Mouse (Mus musculus) neural tube, embryonic 15.5 days (tissue): ENCODE data around the gene Gm3409. TPM values are rescaled to one million over a fixed set of nuclear protein-coding genes. Genes with fewer than 3 reads are reported as not detected.
"Not testable (repeated sequence)": the region's sequence is repeated elsewhere in the genome, so short reads cannot be mapped to it uniquely, and the experiment has no call there.

Experiments used
- ATAC-seq: fragments of 200-750 bp; cut with Nextera tagmentation; 2 replicates; pipeline ENCODE4 v1.8.0; 2017; ENCODE audit warnings: mild to moderate bottlenecking, moderate TSS enrichment, moderate library complexity; ENCODE audit not compliant: low FRiP score
- H3K27ac ChIP-seq: fragments of 300-500 bp; sonication (generic); replicated peaks from 2 replicates; pipeline ENCODE4 v1.5.1; 2015; ENCODE audit warnings: mild to moderate bottlenecking, inconsistent platforms
- H3K27me3 ChIP-seq: fragments of 300-500 bp; sonication (generic); replicated peaks from 2 replicates; pipeline ENCODE4 v1.6.1; 2015; ENCODE audit warnings: inconsistent platforms
- H3K36me3 ChIP-seq: fragments of 300-500 bp; sonication (generic); 2 replicates; pipeline ENCODE4 v1.6.1; 2015; ENCODE audit warnings: inconsistent platforms
- H3K4me1 ChIP-seq: fragments of 300-500 bp; sonication (generic); 2 replicates; pipeline ENCODE4 v1.6.1; 2015; ENCODE audit warnings: inconsistent platforms
- H3K4me2 ChIP-seq: fragments of 300-500 bp; sonication (generic); 2 replicates; pipeline ENCODE4 v1.6.1; 2015; ENCODE audit warnings: inconsistent platforms, mild to moderate bottlenecking, moderate library complexity
- H3K4me3 ChIP-seq: fragments of 300-500 bp; sonication (generic); replicated peaks from 2 replicates; pipeline ENCODE4 v1.5.1; 2015; ENCODE audit warnings: mild to moderate bottlenecking, inconsistent platforms
- H3K9ac ChIP-seq: fragments of 300-500 bp; sonication (generic); replicated peaks from 2 replicates; pipeline ENCODE4 v1.6.1; 2015; ENCODE audit warnings: mild to moderate bottlenecking, inconsistent platforms
- H3K9me3 ChIP-seq: fragments of 300-500 bp; sonication (generic); replicated peaks from 2 replicates; pipeline ENCODE4 v1.6.1; 2016; ENCODE audit warnings: inconsistent platforms
- WGBS: fragments of 180-500 bp; shearing (Covaris S2); methylation state at CpG from one replicate; pipeline ENCODE4 v1.1.7; 2015; ENCODE audit warnings: mixed read lengths; 5-methylcytosine and 5-hydroxymethylcytosine counted together
- polyA plus RNA-seq: library from polyadenylated mRNA; unstranded; fragments of >200 nt; fragmentation: Nextera tagmentation; extraction: Ambion mirVana; gene quantifications from 2 replicates; pipeline ENCODE4 v1.2.1, GENCODE M21; 2015

Gene Gm3409
- polyA plus RNA-seq, result not detected in 2 replicates

DNA sequence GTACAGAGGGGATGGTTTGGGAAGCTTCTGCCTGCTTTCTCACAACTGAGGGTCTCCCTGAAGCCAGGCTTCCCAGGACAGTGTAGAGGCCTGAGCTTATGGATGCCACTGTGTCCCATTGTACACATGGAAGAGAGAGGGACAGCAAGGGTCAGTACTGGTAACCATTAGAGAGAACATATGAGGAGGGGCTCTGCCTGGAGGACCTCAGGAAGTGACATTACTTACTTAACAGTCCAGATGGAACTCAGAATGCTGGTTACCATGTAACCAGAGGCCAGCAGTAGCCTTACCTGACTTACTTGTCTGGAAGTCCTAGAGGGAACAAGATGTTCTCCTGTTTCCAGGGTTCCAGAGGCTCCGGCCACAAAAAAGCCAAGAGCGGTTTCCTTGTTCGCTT lies at the start of gene Gm3409:
Gene Gm3409, plus strand, starts transcription at position 301 of the 400 bp plus-strand sequence.
- not testable (repeated sequence) for H3K4me1 ChIP-seq, ATAC-seq, H3K27ac ChIP-seq, H3K4me3 ChIP-seq, H3K9me3 ChIP-seq, H3K9ac ChIP-seq, H3K36me3 ChIP-seq, H3K27me3 ChIP-seq, H3K4me2 ChIP-seq
- no CpG with 5 or more reads among the region's 3 CpGs for WGBS

DNA sequence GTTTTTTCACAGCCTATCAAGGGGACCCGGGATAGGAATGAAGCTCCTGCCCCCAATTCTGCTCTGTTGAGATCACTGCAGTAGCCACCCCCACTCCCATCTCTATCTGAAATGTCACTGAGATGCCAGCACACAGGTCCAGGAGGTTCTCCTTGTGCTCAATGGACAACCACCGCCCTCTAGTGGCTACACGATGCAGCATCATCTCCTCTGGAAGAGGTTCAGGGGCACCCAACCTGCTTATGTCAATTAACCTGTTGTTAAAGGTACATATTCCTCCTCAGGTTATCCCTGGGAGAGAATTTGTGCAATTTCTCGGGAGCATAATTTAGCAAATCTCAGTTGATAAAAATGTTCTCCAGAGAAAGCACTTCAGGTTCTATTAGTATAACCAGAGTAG lies 48.5 kb upstream of the Gm3409 start:
- WGBS, result 10% methylated on average over 3 of the region's 4 CpGs
- H3K4me1 ChIP-seq, H3K27ac ChIP-seq, H3K27me3 ChIP-seq, H3K9me3 ChIP-seq, ATAC-seq, H3K4me3 ChIP-seq, H3K4me2 ChIP-seq, H3K36me3 ChIP-seq, H3K9ac ChIP-seq: not testable (repeated sequence)

DNA sequence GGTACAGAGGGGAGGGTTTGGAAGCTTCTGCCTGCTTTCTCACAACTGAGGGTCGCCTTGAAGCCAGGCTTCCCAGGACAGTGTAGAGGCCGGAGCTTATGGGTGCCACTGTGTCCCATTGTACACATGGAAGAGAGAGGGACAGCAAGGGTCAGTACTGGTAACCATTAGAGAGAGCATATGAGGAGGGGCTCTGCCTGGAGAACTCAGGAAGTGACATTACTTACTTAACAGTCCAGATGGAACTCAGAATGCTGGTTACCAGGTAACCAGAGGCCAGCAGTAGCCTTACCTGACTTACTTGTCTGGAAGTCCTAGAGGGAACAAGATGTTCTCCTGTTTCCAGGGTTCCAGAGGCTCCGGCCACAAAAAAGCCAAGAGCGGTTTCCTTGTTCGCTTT lies 46.4 kb upstream of the Gm3409 start, which contains the start of gene Gm6370:
Gene Gm6370, plus strand, starts transcription at position 301 of the 400 bp plus-strand sequence.
- H3K9me3 ChIP-seq, H3K27me3 ChIP-seq, H3K36me3 ChIP-seq, H3K27ac ChIP-seq, H3K4me2 ChIP-seq, H3K4me1 ChIP-seq, ATAC-seq, H3K9ac ChIP-seq, H3K4me3 ChIP-seq: not testable (repeated sequence)
- WGBS, result no CpG with 5 or more reads among the region's 5 CpGs

DNA sequence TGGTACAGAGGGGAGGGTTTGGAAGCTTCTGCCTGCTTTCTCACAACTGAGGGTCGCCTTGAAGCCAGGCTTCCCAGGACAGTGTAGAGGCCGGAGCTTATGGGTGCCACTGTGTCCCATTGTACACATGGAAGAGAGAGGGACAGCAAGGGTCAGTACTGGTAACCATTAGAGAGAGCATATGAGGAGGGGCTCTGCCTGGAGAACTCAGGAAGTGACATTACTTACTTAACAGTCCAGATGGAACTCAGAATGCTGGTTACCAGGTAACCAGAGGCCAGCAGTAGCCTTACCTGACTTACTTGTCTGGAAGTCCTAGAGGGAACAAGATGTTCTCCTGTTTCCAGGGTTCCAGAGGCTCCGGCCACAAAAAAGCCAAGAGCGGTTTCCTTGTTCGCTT lies 35.3 kb upstream of the Gm3409 start, which contains the start of gene 4930449I24Rik:
Gene 4930449I24Rik, plus strand, starts transcription at position 301 of the 400 bp plus-strand sequence.
- H3K9ac ChIP-seq, H3K27me3 ChIP-seq, H3K4me3 ChIP-seq, ATAC-seq, H3K36me3 ChIP-seq, H3K4me2 ChIP-seq, H3K27ac ChIP-seq, H3K9me3 ChIP-seq, H3K4me1 ChIP-seq: not testable (repeated sequence)
- WGBS, result no CpG with 5 or more reads among the region's 5 CpGs

DNA sequence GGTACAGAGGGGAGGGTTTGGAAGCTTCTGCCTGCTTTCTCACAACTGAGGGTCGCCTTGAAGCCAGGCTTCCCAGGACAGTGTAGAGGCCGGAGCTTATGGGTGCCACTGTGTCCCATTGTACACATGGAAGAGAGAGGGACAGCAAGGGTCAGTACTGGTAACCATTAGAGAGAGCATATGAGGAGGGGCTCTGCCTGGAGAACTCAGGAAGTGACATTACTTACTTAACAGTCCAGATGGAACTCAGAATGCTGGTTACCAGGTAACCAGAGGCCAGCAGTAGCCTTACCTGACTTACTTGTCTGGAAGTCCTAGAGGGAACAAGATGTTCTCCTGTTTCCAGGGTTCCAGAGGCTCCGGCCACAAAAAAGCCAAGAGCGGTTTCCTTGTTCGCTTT lies 23.6 kb upstream of the Gm3409 start, which contains the start of gene Gm3402:
Gene Gm3402, plus strand, starts transcription at position 301 of the 400 bp plus-strand sequence.
- ATAC-seq, H3K4me3 ChIP-seq, H3K36me3 ChIP-seq, H3K27ac ChIP-seq, H3K4me2 ChIP-seq, H3K4me1 ChIP-seq, H3K9ac ChIP-seq, H3K27me3 ChIP-seq, H3K9me3 ChIP-seq: not testable (repeated sequence)
- 100% methylated on average over 1 of the region's 5 CpGs for WGBS

DNA sequence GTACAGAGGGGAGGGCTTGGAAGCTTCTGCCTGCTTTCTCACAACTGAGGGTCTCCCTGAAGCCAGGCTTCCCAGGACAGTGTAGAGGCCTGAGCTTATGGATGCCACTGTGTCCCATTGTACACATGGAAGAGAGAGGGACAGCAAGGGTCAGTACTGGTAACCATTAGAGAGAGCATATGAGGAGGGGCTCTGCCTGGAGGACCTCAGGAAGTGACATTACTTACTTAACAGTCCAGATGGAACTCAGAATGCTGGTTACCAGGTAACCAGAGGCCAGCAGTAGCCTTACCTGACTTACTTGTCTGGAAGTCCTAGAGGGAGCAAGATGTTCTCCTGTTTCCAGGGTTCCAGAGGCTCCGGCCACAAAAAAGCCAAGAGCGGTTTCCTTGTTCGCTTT lies 11.9 kb upstream of the Gm3409 start, which contains the start of gene Gm3404:
Gene Gm3404, plus strand, starts transcription at position 301 of the 400 bp plus-strand sequence.
- not testable (repeated sequence) for H3K36me3 ChIP-seq, H3K27me3 ChIP-seq, H3K4me2 ChIP-seq, ATAC-seq, H3K4me3 ChIP-seq, H3K27ac ChIP-seq, H3K4me1 ChIP-seq, H3K9me3 ChIP-seq, H3K9ac ChIP-seq
- WGBS, result 95% methylated on average over 3 of the region's 3 CpGs

DNA sequence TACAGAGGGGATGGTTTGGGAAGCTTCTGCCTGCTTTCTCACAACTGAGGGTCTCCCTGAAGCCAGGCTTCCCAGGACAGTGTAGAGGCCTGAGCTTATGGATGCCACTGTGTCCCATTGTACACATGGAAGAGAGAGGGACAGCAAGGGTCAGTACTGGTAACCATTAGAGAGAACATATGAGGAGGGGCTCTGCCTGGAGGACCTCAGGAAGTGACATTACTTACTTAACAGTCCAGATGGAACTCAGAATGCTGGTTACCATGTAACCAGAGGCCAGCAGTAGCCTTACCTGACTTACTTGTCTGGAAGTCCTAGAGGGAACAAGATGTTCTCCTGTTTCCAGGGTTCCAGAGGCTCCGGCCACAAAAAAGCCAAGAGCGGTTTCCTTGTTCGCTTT lies 18.4 kb downstream of the Gm3409 start, which contains the start of gene Gm3415:
Gene Gm3415, plus strand, starts transcription at position 301 of the 400 bp plus-strand sequence.
- H3K4me2 ChIP-seq, H3K9me3 ChIP-seq, ATAC-seq, H3K9ac ChIP-seq, H3K4me3 ChIP-seq, H3K4me1 ChIP-seq, H3K27me3 ChIP-seq, H3K27ac ChIP-seq, H3K36me3 ChIP-seq: not testable (repeated sequence)
- no CpG with 5 or more reads among the region's 3 CpGs for WGBS

DNA sequence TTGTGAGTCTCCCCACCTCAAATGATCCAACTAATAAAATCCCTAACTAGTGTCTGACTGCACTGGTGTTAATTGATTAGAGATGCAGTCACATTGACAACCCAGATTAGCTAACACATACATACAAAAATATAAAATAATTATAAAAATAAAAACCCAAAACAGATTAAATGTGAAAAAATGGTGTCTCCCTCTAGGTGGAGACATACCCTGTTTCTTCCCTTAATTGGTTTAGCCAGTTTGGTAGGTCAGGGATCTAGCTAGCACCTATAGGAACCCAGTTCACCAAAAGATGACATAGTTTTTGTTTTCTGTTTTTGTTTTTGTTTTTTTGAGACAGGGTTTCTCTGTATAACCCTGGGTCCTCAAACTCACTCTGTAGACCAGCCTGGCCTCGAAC lies 26.8 kb downstream of the Gm3409 start:
- no peak for ATAC-seq
- 79% methylated on average over 1 of the region's 1 CpGs for WGBS

DNA sequence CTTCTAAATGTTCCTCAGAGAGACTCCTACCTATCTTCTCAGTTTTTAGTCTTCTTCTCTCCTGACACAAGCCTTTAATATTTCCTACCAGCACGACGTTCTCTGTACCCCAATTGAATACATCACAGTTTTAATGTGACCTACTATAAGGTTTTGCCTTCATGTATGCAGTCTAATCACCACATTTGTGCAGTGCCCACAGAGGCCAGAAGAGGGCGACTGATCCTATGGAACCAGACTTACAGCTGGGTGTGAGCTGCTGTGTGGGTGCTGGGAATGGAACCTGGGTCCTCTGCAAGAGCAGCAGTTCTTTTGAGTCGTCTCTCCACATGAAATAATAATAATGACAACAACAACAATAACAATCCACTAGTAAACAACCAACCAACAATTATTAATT lies 29.6 kb downstream of the Gm3409 start:
- no peak overlapping the region for H3K4me3 ChIP-seq
- no peaks in the 10 kb centered on the region for H3K9me3 ChIP-seq
- no peak overlapping the region for H3K4me2 ChIP-seq
- H3K4me1 ChIP-seq, result no peaks in the 10 kb centered on the region
- H3K36me3 ChIP-seq, result no peaks in the 10 kb centered on the region
- H3K9ac ChIP-seq, result no peak overlapping the region
- no peak overlapping the region for H3K27ac ChIP-seq
- WGBS, result 59% methylated on average over 4 of the region's 4 CpGs
- ATAC-seq, result no peak
- no peaks in the 10 kb centered on the region for H3K27me3 ChIP-seq

More for the DNA sequence above, 26.8 kb downstream of the Gm3409 start:
- Histone ChIP-seq H3K4me1 (no peaks in the 10 kb centered on the region), H3K27me3 (no peaks in the 10 kb centered on the region), H3K4me3 (no peak overlapping the region), H3K27ac (no peak overlapping the region), H3K36me3 (no peaks in the 10 kb centered on the region), H3K9ac (no peak overlapping the region), H3K9me3 (no peaks in the 10 kb centered on the region), H3K4me2 (no peak overlapping the region)

DNA sequence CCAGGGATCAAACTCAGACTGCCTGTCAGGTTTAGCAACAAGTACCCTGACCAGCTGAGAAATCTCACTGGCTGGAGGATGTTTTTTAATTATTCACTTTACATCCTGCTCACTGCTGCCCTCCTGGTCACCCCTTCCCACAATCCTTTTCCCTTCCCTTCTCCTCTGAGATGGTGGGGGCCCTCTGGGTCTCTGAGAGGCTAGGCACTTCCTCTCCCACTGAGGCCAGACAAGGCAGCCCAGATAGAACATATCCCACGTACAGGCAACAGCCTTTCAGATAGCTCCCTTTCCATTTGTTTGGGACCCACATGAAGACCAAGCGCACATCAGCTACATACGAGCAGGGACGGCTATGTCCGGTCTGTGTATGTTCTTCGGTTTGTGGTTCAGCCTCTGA lies 32.7 kb downstream of the Gm3409 start:
- H3K9me3 ChIP-seq, H3K27me3 ChIP-seq, H3K27ac ChIP-seq, H3K4me2 ChIP-seq, H3K4me3 ChIP-seq, H3K36me3 ChIP-seq, ATAC-seq, H3K4me1 ChIP-seq, H3K9ac ChIP-seq: not testable (repeated sequence)
- 89% methylated on average over 6 of the region's 6 CpGs for WGBS

DNA sequence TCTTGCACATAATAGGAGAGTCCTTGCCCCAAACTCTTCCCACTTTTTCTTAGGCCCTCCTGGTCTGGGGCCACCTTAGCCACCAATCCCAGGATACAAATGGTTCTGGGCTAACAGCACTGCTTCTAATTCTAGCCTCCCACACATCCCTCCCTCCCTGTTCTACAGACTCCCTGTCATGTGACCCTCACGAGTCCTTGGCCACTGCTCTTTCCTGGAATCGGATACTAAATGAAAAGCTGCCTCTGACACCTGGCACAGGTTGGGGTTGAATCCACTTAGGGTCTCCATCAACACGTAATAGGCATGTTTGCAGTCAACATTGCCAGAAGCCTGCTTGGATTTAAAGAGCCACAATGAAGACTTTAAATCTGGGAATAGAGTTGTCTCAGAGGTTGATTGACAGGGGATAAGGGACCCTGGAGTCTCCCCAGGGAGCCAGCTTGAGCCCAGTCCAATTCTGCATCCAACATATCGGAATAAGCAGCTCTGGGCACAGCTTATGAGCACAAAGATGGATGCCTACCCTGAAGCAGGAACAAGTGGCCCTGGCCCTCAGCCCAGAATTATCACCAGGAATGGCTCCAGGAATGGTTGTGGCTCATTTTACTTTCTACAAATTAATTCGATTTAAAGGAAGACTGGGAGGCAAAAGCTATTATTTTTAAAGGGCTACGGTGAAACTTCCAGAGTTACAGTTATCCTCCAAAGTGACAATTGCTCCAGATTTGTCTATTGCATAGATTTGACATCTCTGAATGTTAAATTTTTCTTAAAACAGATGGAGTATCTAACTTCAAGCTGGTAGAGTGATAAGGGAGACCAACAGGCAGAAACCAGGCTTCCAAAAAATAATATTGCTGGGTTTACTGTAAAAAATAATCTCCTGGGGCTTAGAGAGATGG lies 34.6 kb downstream of the Gm3409 start:
- not testable (repeated sequence) for H3K4me3 ChIP-seq, H3K9me3 ChIP-seq, H3K27me3 ChIP-seq, H3K9ac ChIP-seq, H3K4me2 ChIP-seq, H3K4me1 ChIP-seq, H3K27ac ChIP-seq, H3K36me3 ChIP-seq
- peak; percentile 53; the same call in 1 of the 2 replicates for ATAC-seq
- WGBS, result 58% methylated on average over 6 of the region's 6 CpGs

DNA sequence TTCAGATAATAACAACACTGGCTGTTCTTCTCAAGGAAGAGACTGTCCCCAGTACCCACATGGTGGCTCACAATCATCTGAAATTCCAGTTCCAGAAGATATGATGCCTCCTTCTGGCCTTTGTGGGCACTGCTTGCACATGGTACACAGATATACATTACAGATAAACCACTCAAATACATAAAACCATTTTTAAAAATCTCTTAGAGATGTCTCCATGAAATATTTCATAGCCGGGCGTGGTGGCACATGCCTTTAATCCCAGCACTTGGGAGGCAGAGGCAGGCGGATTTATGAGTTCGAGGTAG lies 35.2 kb downstream of the Gm3409 start:
- not testable (repeated sequence) for H3K4me2 ChIP-seq, H3K4me3 ChIP-seq, ATAC-seq, H3K9me3 ChIP-seq, H3K27ac ChIP-seq, H3K27me3 ChIP-seq, H3K36me3 ChIP-seq, H3K9ac ChIP-seq, H3K4me1 ChIP-seq
- 95% methylated on average over 4 of the region's 4 CpGs for WGBS
